Mouse (Mus musculus) forebrain, embryonic 14.5 days (tissue): Measurements from ENCODE around the gene 2210011C24Rik. TPM values are rescaled to one million over a fixed set of nuclear protein-coding genes. Genes with fewer than 3 reads are reported as not detected.

Experiments
- ATAC-seq: fragments of 200-750 bp; cut with Nextera tagmentation; 2 replicates; pipeline ENCODE4 v1.8.0; 2017; ENCODE audit warnings: mild to moderate bottlenecking, moderate library complexity
- DNase-seq: peaks from one replicate; pipeline ENCODE4 v3.0.0-alpha.2; 2015; ENCODE audit warnings: low spot score
- H3K27ac ChIP-seq: fragments of 300-500 bp; sonication (generic); 2 replicates; pipeline ENCODE4 v1.5.1; 2014; ENCODE audit warnings: low read depth, mild to moderate bottlenecking, control low read depth, low read length, moderate library complexity
- H3K27me3 ChIP-seq: fragments of 300-500 bp; sonication (generic); replicated peaks from 2 replicates; pipeline ENCODE4 v1.6.1; 2014; ENCODE audit warnings: low read length, control low read depth, mixed read lengths; ENCODE audit not compliant: control insufficient read depth, insufficient read depth
- H3K36me3 ChIP-seq: fragments of 300-500 bp; sonication (generic); 2 replicates; pipeline ENCODE4 v1.6.1; 2014; ENCODE audit warnings: low read length, control low read depth; ENCODE audit not compliant: control insufficient read depth, insufficient read depth
- H3K4me1 ChIP-seq: fragments of 300-500 bp; sonication (generic); 2 replicates; pipeline ENCODE4 v1.6.1; 2014; ENCODE audit warnings: antibody characterized with exemption, low read length, control low read depth; ENCODE audit not compliant: control insufficient read depth, insufficient read depth
- H3K4me2 ChIP-seq: fragments of 300-500 bp; sonication (generic); 2 replicates; pipeline ENCODE4 v1.6.1; 2014; ENCODE audit warnings: mild to moderate bottlenecking, control low read depth, low read length
- H3K4me3 ChIP-seq: fragments of 300-500 bp; sonication (generic); 2 replicates; pipeline ENCODE4 v1.5.1; 2014; ENCODE audit warnings: low read depth, low read length, control low read depth
- H3K9ac ChIP-seq: fragments of 300-500 bp; sonication (generic); 2 replicates; pipeline ENCODE4 v1.6.1; 2014; ENCODE audit warnings: mild to moderate bottlenecking, low read length, control low read depth, moderate library complexity
- H3K9me3 ChIP-seq: fragments of 300-500 bp; sonication (generic); replicated peaks from 2 replicates; pipeline ENCODE4 v1.6.1; 2016; ENCODE audit warnings: low read length, control low read depth, mixed read lengths; ENCODE audit not compliant: control insufficient read depth
- WGBS: fragments of 180-500 bp; shearing (Covaris S2); extraction: QIAGEN DNeasy Blood & Tissue Kit; methylation state at CpG from one replicate; pipeline ENCODE4 v1.1.7; 2014; 5-methylcytosine and 5-hydroxymethylcytosine counted together
- microRNA counts: library from miRNA; unstranded; fragments of <30 nt; microRNA quantifications from one replicate; lab custom pipeline; 2016
- microRNA-seq: library from miRNA; unstranded; fragments of <30 nt; microRNA quantifications from one replicate; pipeline ENCODE4, GENCODE M21; 2016
- polyA plus RNA-seq: library from polyadenylated mRNA; unstranded; fragments of >200 nt; fragmentation: Nextera tagmentation; extraction: Ambion mirVana; gene quantifications from 2 replicates; pipeline ENCODE4 v1.2.1, GENCODE M21; 2014

2210011C24Rik gene
- polyA plus RNA-seq, 1 experiment from 2014 or later, result not detected

DNA sequence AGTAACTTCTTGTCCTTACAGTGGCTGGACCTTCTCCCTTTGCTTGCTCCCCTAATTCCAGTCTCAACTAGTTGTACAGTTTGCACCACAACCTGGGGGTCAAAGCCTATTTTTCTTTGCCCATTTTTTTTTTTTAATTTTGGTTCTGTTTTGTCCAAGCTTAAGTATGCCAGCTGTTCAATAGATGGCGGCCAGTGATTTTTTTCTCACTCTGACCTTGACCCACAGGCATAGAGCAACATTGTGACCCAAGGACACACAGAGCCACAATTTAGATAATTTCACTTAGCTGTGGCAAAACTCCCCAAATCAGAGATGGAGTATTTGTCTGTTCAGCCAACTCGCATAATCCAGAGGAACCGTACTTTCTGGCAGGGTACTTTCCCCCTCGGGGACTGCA lies 40.9 kb downstream of the 2210011C24Rik start:
- 93% methylated on average over 4 of the region's 4 CpGs for WGBS
- H3K27ac ChIP-seq, result no peak overlapping the region
- no peak for DNase-seq
- peaks cover 12% of the 10 kb centered on the region; the same call in 1 of the 2 replicates for H3K36me3 ChIP-seq
- no peaks in the 10 kb centered on the region for H3K27me3 ChIP-seq
- ATAC-seq, result no peak
- H3K4me1 ChIP-seq, result peaks cover 10% of the 10 kb centered on the region
- no peak overlapping the region for H3K9ac ChIP-seq
- H3K4me3 ChIP-seq, result no peak overlapping the region
- H3K4me2 ChIP-seq, result no peak overlapping the region
- H3K9me3 ChIP-seq, result no peaks in the 10 kb centered on the region

GRCm38 (mm10) chr8:83967701-83968100 lies 44.3 kb downstream of the 2210011C24Rik start:
- Histone ChIP-seq H3K36me3 (peaks cover 15% of the 10 kb centered on the region), H3K4me1 (no peaks in the 10 kb centered on the region), H3K4me3 (no peak overlapping the region), H3K27ac (no peak overlapping the region), H3K4me2 (no peak overlapping the region), H3K9ac (no peak overlapping the region), H3K27me3 (no peaks in the 10 kb centered on the region), H3K9me3 (no peaks in the 10 kb centered on the region)
- DNase-seq (no peak), ATAC-seq (no peak)
- WGBS, result 96% methylated on average over 7 of the region's 7 CpGs

DNA sequence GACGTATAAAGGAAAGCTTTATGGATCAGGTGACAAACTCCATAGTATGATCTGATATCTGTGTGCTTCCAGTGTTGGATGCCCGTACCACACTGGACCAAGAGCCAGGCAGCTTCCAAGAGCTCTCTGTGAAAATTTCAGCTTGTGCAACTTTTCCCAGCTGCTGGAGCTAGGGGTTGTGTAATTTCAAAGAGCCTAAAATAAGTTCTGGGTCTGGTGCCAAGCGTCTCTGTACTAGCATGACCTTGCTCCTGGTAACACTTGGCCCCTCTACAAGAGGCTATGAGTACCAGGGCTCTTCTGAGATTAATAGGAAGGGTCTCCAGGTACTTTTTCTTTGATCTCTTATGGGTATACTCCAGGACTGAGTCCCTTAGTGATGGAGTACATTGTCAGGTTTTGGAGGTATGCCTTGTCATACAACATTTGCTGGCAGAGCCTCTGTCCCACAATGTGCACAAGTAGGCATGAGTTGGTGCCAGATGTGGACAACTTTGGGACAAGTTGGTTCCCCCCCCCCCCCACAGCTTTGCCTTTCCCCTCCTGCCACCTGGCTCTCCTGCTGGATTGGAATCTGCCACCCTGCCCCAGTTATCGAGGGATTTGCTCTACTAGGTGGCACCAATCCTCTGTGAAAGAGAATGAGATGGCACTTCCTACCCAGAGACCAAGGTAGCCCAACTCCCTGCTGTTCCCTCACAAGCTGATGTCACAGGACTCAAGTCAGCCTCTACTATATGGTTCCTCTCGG lies 47.8 kb downstream of the 2210011C24Rik start:
- H3K4me2 ChIP-seq, result no peak overlapping the region

More for the DNA sequence above, 47.8 kb downstream of the 2210011C24Rik start:
- 88% methylated on average over 5 of the region's 5 CpGs for WGBS
- Histone ChIP-seq H3K27ac (no peak overlapping the region), H3K9ac (no peak overlapping the region), H3K36me3 (peaks cover 14% of the 10 kb centered on the region), H3K27me3 (no peaks in the 10 kb centered on the region), H3K9me3 (no peaks in the 10 kb centered on the region), H3K4me1 (no peaks in the 10 kb centered on the region), H3K4me3 (no peak overlapping the region)
- ATAC-seq (no peak), DNase-seq (no peak)

MicroRNAs encoded within 50 kb of the gene (microRNA counts, 519-probe panel; counts per million panel counts)
- not detected for microRNA mmu-miR-1199 (lab: Ali Mortazavi, UCI)

Small RNA genes lying within 50 kb of the gene (microRNA-seq; reads per million reads assigned to microRNA genes)
- gene Mir1199 (not detected), gene Mir8111 (2.0 reads per million, percentile 10 among the genes with 10 or more reads in this experiment)

Other genes starting within 250 kb of the 2210011C24Rik start
- 44.4 and 50.9 TPM in 2 replicates for gene Adgrl1, start 112.1 kb downstream of the 2210011C24Rik start, polyA plus RNA-seq
- gene Gm10644, start 57.0 kb downstream of the 2210011C24Rik start, polyA plus RNA-seq, result 0.61 and 0.93 TPM in 2 replicates
- gene Asf1b, start 56.7 kb downstream of the 2210011C24Rik start, polyA plus RNA-seq, result 23.8 and 31.6 TPM in 2 replicates
- 117 and 132 TPM in 2 replicates for gene Prkaca, start 39.2 kb downstream of the 2210011C24Rik start, polyA plus RNA-seq
- gene Samd1, start 14.5 kb downstream of the 2210011C24Rik start, polyA plus RNA-seq, result 12.9 and 14.4 TPM in 2 replicates
- 0.77 and 1.3 TPM in 2 replicates for gene 1700067K01Rik, start 10.7 kb downstream of the 2210011C24Rik start, polyA plus RNA-seq
- gene Palm3, start 9.3 kb upstream of the 2210011C24Rik start, polyA plus RNA-seq, result 0.33 and 0.53 TPM in 2 replicates
- gene Il27ra, start 30.4 kb upstream of the 2210011C24Rik start, polyA plus RNA-seq, result 0.19 and 0.70 TPM in 2 replicates
- not detected in 2 replicates for gene Rln3, start 32.8 kb upstream of the 2210011C24Rik start, polyA plus RNA-seq
- 1.3 and 1.5 TPM in 2 replicates for gene Gm10643, start 53.0 kb upstream of the 2210011C24Rik start, polyA plus RNA-seq
- gene Rfx1, start 54.7 kb upstream of the 2210011C24Rik start, polyA plus RNA-seq, result 6.8 and 8.7 TPM in 2 replicates
- gene Dcaf15, start 92.6 kb upstream of the 2210011C24Rik start, polyA plus RNA-seq, result 15.8 and 17.8 TPM in 2 replicates
- 0.22 and 0.23 TPM in 2 replicates for gene Podnl1, start 113.8 kb upstream of the 2210011C24Rik start, polyA plus RNA-seq
- 14.7 and 21.7 TPM in 2 replicates for gene Cc2d1a, start 135.8 kb upstream of the 2210011C24Rik start, polyA plus RNA-seq
- gene 4930432K21Rik, start 135.9 kb upstream of the 2210011C24Rik start, polyA plus RNA-seq, result 1.7 and 2.3 TPM in 2 replicates
- 4.5 and 8.3 TPM in 2 replicates for gene Nanos3, start 173.0 kb upstream of the 2210011C24Rik start, polyA plus RNA-seq
- gene Zswim4, start 224.9 kb upstream of the 2210011C24Rik start, polyA plus RNA-seq, result 22.6 and 26.9 TPM in 2 replicates
- gene D8Ertd738e, start 237.5 kb upstream of the 2210011C24Rik start, polyA plus RNA-seq, result 266 and 329 TPM in 2 replicates
- 43.6 and 48.8 TPM in 2 replicates for gene Mri1, start 245.2 kb upstream of the 2210011C24Rik start, polyA plus RNA-seq